Mouse (Mus musculus) heart, adult 18-20 months (tissue): Measurements from ENCODE around the gene Slc22a23. TPM values are rescaled to one million over a fixed set of nuclear protein-coding genes. Genes with fewer than 3 reads are reported as not detected.

ENCODE experiments used
- DNase-seq, 2 experiments: peaks; one replicate each; pipeline ENCODE4 v3.0.0; 2021 to 2022; ENCODE audit warnings: mixed read lengths in 1 of 2
- total RNA-seq, 2 experiments: library from RNA; stranded (reverse); gene quantifications; 2 replicates each; pipeline ENCODE4 v1.2.3; 2021

The Slc22a23 gene
- total RNA-seq, 2 experiments from 2014 or later, result 10.3 to 13.7 TPM

DNA sequence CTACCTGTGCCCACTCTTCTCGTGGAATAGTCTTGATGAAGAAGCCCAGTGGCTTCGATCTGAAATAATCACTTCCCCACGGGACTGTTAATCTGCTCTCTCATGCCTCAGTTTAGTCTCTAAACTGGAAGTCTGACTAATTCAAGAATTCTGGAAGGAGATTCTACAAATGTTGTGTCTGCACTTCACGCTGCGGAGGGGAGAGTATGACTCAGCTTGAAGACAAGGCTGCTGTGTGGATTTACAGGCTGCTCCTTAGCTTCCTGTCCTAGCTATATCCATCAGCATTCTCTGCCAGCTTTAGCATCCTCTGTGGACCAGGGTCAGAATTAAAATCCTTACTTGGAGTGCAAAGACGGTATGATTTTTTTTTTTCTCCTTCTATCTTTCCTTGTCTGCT is 112.0 kb downstream of the Slc22a23 start:
- DNase-seq, result no peak

DNA sequence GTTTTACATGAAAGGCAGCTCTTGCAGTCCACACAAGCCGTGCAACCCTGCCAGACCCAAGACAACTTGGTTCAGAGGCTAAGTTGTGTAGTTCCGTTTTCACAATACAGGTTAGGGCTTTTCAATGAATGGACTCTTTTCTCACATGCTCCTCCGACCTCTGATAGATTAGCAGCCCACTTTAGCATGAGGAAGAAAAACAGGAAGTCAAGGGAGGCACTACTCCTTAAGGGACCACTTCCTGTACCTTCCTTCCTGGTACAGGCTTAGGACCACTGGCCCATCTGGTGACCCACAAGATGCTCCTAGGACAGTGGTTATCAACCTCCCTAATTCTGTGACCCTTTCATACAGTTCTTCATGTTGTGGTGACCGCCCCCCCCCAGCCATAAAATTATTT is 116.1 kb downstream of the Slc22a23 start:
- DNase-seq, result no peak

DNA sequence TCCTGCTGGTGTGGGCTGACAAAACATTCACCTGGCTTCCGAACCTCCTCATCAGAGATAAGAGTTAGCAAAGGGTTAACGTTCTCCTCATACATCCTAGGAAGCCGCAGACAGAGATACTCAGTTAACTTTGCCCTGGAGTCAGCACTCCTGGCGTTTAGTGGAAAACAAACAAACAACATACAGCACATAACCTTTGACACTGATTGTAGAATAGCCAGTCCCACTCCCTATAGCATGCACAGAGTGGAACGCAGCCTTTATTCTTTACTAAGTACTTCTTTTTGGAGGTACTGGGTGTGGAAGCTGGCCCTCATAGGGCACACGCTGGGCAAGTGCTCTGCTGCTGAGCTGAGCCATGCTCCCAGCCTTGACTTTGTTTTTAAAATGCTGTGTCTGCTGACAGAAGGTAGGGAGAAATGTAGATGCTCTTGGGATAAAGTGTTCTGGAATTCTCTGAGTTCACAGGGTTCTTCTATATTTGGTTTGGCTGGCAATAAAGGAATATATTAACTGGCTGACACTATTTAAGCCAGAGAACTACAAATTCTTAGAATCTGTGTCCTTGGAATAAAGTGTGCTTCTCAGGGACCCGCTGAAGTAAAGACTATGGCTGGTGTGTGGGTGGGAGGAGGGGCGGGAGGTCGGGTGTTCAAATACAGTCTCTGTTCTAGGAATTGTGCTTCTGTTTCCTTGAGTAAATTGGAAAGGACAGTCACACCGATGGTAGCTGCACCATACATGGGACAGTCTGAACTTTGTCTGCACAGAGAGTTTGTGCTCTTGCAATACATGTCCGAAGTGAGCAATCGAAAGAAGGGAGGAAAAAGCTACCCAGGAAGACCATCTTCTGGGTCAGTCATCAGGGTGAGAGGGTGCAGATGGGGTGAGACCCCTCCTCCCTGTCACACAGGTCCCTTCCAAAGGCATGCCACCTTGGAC is 117.0 kb downstream of the Slc22a23 start:
- DNase-seq, result no peak

DNA sequence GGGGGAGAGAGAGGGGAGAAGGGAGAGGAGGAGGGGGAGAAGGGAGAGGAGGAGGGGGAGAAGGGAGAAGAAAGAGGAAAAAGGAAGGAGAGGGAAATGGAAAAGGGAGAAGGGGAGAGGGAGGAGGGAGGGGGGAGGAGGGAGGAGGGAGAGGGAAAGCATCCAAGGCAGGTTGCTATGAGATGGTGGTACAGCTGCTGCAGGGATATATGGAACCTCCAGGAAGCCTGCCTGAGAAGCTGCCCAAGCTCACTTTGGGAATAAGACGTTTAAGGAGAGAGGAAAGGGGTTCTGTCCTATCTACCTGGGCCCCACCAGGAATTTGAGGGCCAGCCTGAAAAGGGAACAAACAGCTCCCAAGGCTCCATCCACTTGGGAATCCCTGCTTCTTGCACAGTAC is 118.0 kb downstream of the Slc22a23 start:
- DNase-seq, result no peak

DNA sequence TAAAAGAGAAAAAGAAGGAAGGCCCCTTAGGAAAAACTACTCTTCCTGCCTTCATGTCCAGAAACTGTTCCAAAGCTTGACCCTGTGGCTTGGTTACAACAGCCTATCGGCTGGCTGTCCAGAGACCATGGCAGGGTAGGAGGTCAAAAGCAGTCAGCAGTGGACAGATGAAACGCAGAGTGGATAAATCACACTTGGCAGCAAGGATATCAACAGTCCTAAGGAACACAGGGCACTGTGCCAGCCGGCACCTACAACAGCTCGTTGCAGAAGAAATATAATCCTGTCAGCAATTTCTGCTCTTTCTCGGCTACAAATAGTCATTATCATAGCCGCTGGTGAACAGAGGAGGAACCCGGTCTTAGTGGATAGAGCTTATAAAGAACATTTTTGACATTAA is 122.0 kb downstream of the Slc22a23 start:
- DNase-seq, result peak; percentile 71 to 73

DNA sequence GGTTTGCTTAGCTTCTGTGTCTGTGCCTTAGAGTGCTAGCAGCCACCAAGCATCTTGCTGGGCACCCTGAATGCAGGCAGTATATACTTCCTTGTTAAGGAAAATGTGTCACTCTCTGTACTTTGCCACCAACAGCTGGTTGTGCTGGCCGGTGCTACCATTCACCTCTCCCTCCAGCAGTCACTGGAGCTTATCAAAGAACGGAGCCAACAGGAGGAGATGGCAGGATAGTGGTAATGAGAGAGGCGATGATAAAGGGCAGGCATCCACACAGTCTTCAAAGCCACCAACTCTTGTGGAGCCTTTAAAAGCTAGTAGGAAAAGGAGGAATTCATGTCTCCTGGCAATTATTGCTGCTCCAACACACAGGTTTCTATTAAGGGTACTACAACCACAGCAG is 125.3 kb downstream of the Slc22a23 start:
- no peak for DNase-seq

DNA sequence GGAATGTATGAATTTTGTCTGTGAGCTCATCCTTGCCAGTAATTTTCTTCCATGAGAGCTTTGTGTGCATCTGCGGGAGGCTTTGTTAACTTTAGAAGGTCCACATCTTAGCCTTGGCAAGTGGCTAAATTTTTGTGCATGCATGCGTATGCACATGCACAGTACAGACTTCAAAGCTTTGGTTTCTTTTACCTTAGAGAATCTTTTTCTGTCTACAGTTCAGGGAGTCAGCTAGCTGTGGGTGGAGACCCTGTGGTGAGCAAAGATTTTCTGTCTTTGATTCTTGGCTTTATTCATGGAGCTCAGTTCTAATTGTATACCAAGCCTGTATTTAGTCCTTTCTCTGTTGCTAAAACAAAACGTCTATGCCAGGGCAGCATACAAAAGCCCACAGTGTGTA is 126.2 kb downstream of the Slc22a23 start:
- DNase-seq, result no peak

DNA sequence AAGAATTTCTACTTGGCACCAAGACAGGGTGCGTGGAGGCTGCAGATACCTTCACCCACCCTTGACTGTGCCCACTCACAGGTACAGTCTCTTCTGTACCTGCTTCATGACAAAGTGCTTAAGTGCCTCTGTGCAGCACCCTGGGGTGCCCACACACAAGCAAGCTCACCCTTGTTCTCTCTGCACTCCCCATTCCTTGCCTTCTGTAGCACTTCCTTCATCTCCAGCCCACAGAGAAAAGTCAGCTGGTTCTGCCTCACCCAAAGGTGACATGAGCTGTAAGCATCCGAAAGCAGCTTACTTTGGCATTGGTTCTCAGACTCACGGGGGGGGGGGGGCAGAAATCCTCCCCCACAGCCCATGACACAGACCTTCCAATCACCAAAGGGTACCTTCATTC is 130.1 kb downstream of the Slc22a23 start:
- no peak for DNase-seq

DNA sequence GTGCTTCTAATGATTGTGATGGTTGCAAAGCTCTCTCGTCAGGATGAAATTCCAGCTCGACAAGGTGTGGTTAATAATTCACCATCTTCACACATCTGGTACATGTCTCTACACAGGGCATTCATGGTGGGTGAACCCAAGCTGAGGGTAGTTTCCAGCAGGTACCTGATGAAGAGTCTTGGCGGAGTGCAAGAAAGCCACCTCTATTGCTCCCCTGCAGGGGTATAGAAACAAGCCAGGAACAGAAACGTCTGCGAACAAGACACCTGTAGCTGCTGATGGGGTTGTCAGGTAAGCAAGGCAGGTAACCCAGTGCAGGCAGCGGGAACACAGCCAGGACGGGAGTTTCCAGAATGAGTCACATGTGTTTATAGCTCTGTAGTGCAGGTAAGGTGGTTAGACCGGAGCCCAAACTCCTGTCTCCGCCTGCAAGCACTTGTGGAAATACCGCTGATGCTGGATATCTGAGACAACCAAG is 132.2 kb downstream of the Slc22a23 start:
- DNase-seq, result no peak

DNA sequence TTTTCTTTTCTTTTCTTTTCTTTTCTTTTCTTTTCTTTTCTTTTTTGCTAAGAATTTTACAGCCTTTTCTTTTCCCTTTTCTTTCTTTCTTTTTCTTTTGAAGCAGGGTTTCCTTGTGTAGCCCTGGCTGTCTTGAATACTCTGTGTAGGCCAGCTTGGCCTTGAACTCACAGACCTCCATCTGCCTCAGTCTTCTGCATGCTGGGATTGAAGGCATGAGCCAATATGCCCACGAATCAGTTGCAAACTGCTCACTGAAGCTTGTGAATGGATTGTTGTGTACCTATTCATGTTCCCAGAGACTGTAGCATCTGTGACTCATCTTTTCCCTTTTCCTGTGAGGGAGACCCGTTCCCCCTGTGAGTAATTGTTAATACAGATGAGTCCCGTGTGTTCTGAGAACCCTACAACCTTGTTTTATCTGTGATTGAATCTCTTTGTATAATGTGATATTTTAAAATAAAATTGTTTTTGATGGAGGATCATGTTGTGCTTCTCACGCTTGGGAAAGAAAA is 133.7 kb downstream of the Slc22a23 start:
- DNase-seq, result no peak

DNA sequence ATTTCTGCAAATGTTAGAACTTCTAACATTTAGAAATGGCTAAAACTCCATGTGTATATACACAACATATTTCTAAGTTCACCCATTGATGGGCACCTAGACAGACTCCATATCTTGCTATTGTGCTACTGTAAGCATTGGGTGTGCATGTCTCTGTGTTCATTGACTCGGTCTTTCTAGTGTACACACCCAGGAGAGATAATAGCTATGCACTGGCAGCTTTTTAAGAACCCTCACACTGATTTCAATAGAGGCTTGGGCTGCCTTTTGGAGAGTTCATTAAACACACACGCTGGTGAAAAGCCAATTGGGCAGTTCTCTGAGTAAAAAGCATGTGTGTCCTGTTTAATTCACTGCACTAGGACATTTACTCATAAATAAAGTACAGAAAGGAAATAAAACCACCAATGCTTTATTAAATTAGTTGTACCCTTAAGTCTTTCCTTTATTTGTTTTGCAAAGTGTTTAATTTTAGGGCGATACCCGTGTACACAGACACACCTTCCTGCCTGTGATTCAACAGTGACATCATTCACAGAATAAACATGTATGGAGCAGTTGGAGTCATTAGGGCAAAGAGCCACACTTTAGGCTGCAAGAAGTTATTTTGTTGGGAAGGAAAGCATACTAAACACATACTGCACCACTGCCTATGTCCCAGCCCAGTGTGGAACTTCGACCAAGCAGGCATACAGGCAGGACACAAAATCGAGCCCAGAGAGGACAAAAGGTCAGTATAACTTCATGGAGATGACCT is 137.1 kb downstream of the Slc22a23 start:
- DNase-seq, result no peak

DNA sequence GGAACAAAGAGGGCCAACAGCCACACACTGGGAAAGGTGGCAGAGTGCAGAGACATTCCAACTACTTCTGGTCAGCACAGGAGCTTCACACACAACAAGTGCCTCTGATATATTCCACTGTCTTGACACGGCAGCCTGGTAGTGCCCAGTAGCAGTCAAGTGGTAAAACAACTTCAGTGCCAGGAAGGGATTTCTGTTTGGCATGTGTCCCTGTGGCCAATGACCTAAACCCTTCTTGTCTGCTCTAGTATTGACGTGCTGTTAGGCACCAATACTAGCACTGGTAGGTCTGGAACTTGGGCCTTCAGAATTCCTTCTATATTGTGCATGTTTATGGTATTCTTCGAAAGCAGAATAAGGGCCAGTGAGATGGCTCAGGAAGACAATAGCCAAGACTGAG is 139.8 kb downstream of the Slc22a23 start:
- DNase-seq, result peak; percentile 28 to 29

DNA sequence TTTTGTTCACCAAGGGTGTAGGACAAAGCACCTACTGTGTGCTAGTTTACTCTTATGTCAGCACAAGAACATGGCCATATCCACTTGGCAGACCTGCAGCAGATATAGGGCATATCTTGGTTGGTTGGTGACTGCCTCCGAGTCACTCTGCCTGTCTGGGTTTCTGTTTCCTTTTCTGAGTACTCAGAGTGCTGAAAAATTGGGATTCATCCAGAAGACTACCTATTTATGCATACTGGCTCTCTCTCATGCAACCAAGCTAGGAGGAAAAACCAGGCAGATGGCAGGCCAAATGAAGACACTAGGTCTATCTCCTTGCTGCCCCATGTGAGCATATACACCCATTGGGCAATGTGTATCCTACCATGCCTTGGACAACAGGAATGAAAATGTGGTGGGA is 149.3 kb downstream of the Slc22a23 start:
- DNase-seq, result no peak

DNA sequence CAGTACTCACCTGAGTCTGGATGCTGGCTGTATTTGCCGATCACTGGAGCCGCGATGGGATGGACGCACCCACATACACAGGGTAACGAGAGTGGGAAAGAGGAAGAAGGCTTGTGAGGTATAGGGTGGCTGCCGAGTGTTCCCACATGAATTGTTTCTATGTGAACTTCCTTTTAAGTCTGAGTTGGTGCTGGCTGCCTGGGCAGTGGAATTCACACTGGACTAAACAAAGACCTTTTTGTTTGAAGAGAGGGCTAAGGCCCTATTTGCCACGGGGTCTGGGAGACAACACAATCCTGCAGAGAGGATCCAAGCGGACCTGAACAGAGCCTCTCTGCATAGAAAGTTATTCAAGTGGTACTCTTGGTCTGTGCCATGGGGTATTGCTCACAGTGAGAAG is 151.6 kb downstream of the Slc22a23 start:
- no peak for DNase-seq

DNA sequence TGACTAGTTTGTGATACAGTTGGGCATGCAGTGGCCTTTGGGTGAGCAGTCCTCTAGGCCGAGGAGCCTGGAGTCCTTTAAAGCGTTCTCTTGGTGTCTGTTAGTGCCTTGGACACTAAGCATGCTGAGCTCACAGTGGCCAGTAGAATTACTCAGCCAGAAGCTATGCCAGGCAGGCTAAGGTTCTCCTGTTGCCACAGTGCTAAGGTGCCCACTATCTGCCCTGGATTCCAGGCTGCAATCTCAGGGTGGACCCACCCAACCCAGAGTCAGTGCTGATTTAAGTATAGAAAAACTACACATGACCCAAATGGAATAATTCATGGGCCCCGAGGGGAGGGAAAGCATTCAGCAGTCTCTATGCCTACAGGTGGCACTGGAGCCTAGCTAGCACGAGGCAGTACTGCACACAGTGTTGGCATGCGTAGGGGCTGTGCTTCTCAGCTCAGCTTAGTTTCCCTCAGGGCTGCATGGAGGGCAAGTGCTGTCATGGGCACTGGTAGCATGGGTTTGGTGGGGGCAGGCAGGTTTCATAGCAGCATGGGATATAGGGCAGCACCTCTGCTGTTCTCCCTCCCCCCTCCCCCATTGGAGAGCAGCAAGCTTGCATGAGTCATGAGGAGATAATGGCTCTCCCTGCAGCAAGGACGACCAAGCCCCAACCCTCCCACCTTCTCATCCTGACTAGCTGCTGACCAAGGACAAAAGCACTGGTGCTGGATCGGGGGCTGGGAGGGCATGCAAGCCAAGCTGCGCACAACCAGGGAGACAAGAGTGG is 152.4 kb downstream of the Slc22a23 start:
- peak; percentile 33 to 41 for DNase-seq

DNA sequence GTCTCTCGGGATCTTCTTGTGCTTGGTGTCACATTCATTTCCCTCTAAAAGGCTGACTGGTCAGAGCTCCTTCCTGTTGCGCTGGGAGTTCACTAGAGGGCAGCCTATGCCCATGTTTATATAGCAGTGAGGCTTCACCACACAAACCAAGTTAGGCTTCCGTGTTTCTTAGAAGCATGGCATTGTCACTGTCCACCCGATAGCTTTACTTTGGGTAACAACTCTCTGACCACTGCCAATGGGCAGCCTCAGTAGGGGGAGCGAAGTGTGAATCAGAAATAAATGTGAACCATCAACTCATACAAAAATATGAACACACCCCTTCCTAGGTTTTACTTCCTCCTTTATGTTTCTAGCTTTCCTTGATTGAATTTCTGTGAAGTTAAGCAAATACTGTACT is 157.4 kb downstream of the Slc22a23 start:
- DNase-seq, result peak; percentile 79 to 82

DNA sequence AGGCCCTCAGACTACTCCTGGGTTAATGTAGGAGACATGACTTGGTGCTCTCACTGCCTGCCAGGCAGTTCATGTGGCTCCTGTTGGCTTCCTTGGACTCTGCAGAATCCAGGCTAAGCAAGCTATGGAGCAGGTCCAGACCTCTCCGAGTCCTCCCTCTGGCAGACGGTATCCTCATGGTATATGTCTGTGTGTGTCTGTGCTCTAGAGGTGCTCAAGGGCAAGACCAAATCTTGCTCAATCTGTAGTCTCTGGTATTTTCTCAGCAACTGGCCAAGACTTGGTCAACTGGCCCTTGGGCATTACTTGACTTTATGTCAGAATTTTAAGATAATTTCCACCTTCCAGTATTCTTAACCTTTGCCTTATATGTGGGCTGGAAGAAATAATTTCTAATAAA is 159.6 kb downstream of the Slc22a23 start:
- no peak for DNase-seq

DNA sequence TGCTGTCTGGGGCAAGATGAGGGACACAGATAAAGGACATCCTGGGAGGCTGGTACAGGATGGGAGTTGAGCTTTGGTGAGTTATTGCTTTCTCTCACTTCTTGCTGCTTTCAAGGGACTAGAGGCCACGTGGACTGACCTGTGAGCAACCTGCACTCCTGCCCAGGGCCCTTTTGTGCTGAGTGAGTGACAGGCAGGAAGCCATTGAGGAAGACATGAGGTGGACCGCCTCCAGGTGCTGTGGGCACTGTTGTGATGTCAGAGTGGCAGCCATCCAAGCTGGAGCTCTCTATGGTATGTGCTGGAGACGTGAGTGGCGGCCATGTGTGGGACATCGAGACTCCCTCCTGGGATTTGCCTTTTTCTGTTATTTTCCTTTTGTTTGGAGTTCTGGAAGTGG is 163.4 kb downstream of the Slc22a23 start:
- no peak for DNase-seq

DNA sequence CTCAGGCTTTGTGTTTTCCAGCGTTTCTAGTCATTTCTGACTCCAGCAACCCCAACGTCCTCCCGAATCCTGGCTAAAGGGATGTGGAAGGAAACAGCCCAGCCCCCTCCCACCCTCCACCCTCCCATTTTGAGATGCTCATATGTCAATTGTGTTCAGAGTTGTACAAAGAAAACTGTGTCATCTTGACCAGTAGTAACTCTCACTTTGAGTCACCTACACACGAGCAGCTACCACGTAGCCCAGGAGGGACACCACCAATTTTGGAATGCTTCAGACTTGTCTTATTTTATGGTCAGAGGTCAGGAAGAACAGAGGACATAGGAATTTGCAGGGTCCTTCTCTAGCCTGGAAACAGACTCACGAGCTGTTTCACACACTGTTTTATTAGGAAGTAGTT is 171.0 kb downstream of the Slc22a23 start:
- no peak for DNase-seq

DNA sequence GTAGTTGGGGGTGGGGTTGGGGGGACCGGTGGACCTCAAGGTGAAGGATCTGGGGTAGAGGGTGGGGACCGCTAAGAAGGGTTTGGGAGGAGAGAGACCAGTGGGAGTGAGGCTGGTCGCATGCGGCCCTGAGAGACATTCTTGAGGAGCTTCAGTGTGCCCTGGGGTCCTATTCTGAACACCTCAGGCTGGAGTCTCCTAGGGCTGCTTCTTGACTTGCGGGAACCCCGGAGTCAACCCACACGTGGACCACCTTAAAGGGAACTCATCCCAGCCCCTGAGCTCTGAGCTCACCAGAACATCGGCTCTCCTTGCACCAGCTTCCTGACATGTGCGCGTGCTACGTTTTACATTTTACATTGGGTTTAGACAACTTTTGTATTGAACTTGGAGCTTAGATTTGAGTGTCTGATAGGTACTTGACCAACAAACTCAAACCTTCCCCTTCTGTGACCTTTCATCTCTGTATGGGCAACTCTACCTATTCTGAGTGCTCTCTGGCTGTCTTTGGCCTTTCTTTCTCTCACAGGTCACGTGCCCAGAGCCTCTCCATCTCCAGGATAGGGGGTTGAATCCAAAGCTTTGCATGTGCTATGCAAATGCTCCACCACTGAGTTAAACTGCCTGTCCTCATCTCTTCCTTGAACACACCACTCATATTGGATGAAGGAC is 181.5 kb downstream of the Slc22a23 start:
- DNase-seq, result no peak

DNA sequence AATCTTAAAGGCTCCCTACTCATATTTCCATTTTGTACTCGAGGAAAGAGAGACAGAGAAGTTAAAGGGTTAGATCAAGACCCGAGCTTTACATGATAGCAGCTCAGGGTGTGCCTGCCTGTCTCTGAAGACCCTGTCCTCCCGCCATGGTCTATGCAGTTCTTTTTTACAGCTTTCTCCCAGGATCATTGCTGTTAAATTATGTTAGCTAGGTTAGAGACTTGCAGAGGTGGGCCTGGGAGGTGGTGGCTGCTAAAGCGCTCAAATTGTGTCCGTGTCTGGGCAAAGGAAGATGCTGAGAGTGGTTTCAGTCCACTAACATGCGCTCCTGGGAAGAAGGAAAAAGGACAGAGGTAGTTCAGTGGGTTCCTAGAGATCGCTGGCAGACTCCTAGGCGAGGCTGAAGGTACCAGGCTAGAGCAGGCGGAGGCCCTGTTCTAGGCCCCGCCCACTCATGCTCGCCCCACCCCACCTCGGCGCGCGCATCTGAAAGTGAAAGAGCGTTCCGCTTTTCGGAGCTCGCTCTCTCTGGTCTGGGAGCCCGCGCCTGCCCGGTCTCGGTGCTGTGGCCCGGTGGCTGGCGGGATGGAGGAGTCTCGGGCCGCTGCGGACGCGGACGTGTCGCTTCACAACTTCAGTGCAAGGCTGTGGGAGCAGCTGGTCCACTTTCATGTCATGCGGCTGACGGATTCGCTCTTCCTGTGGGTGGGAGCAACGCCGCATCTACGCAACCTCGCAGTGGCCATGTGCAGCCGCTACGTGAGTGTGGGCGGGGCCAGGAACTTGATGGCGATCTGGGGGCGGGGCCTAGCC is 182.3 kb downstream of the Slc22a23 start, which contains the start of gene Psmg4:
TSS of gene Psmg4 (plus strand) at position 474 of the 813 bp plus-strand sequence.
- DNase-seq, result peak; percentile 95 to 98
